Mouse (Mus musculus): ENCODE data around the gene Mtch1. TPM values are rescaled to one million over a fixed set of nuclear protein-coding genes. Genes with fewer than 3 reads are reported as not detected.

The Mtch1 gene
- polyA plus RNA-seq, 1 experiment from 2014 or later, result 143 TPM

GRCm38 (mm10) chr17:29301421-29301820, 46.3 kb downstream of the Mtch1 start:
- no peak for TF ChIP-seq CTCF (IDR thresholded peaks at IDR 0.05; ENCODE audit: low read depth)
- no peaks in the 10 kb centered on the region for H3K9me3 ChIP-seq (ENCODE audit: control insufficient read depth)
- no peaks in the 10 kb centered on the region for H3K27me3 ChIP-seq (replicated peaks; ENCODE audit: control insufficient read depth, insufficient read depth, low read length)
- H3K27ac ChIP-seq (ENCODE audit: low read depth, low read length), result no peak overlapping the region; the same call in 1 of the 2 replicates
- H3K9ac ChIP-seq (ENCODE audit: low read depth, low read length), result no peak overlapping the region
- peaks cover 49% of the 10 kb centered on the region for H3K36me3 ChIP-seq (ENCODE audit: control insufficient read depth, insufficient read depth)
- 92% methylated on average over 6 of the region's 6 CpGs for WGBS
- H3K4me1 ChIP-seq (replicated peaks; ENCODE audit: control insufficient read depth, insufficient read depth, low read length), result no peaks in the 10 kb centered on the region
- H3K4me2 ChIP-seq (replicated peaks; ENCODE audit: low read depth), result no peak overlapping the region
- no peak for ATAC-seq
- no peak overlapping the region for H3K4me3 ChIP-seq (ENCODE audit: low read depth, low read length)

- H3K4me3 ChIP-seq (ENCODE audit: low read depth, low read length), result no peak overlapping the region
- no peaks in the 10 kb centered on the region for H3K9me3 ChIP-seq (ENCODE audit: control insufficient read depth)
- ATAC-seq, result no peak
- no peak overlapping the region; the same call in 1 of the 2 replicates for H3K27ac ChIP-seq (ENCODE audit: low read depth, low read length)
- WGBS, result 90% methylated on average over 7 of the region's 7 CpGs
- no peak overlapping the region for H3K9ac ChIP-seq (ENCODE audit: low read depth, low read length)
- peaks cover 50% of the 10 kb centered on the region for H3K36me3 ChIP-seq (ENCODE audit: control insufficient read depth, insufficient read depth)
- no peaks in the 10 kb centered on the region for H3K27me3 ChIP-seq (replicated peaks; ENCODE audit: control insufficient read depth, insufficient read depth, low read length)
- H3K4me1 ChIP-seq (replicated peaks; ENCODE audit: control insufficient read depth, insufficient read depth, low read length), result no peaks in the 10 kb centered on the region
- no peak for TF ChIP-seq CTCF (IDR thresholded peaks at IDR 0.05; ENCODE audit: low read depth)
- H3K4me2 ChIP-seq (replicated peaks; ENCODE audit: low read depth), result no peak overlapping the region
Measured at GRCm38 (mm10) chr17:29300926-29301325, 46.8 kb downstream of the Mtch1 start.

GRCm38 (mm10) chr17:29299282-29299681, 48.5 kb downstream of the Mtch1 start:
- TF ChIP-seq CTCF (IDR thresholded peaks at IDR 0.05; ENCODE audit: low read depth), result no peak
- ATAC-seq, result no peak
- no peak overlapping the region for H3K27ac ChIP-seq (ENCODE audit: low read depth, low read length)
- no peaks in the 10 kb centered on the region for H3K27me3 ChIP-seq (replicated peaks; ENCODE audit: control insufficient read depth, insufficient read depth, low read length)
- no peaks in the 10 kb centered on the region for H3K9me3 ChIP-seq (ENCODE audit: control insufficient read depth)
- 93% methylated on average over 4 of the region's 4 CpGs for WGBS
- no peaks in the 10 kb centered on the region for H3K4me1 ChIP-seq (replicated peaks; ENCODE audit: control insufficient read depth, insufficient read depth, low read length)
- no peak overlapping the region for H3K4me3 ChIP-seq (ENCODE audit: low read depth, low read length)
- H3K9ac ChIP-seq (ENCODE audit: low read depth, low read length), result no peak overlapping the region
- H3K4me2 ChIP-seq (replicated peaks; ENCODE audit: low read depth), result no peak overlapping the region
- peaks cover 62% of the 10 kb centered on the region for H3K36me3 ChIP-seq (ENCODE audit: control insufficient read depth, insufficient read depth)

GRCm38 (mm10) chr17:29297813-29298212, 49.9 kb downstream of the Mtch1 start:
- Histone ChIP-seq H3K27ac (ENCODE audit: low read depth, low read length) (no peak overlapping the region), H3K9ac (ENCODE audit: low read depth, low read length) (no peak overlapping the region), H3K9me3 (ENCODE audit: control insufficient read depth) (no peaks in the 10 kb centered on the region), H3K27me3 (replicated peaks; ENCODE audit: control insufficient read depth, insufficient read depth, low read length) (no peaks in the 10 kb centered on the region), H3K4me1 (replicated peaks; ENCODE audit: control insufficient read depth, insufficient read depth, low read length) (no peaks in the 10 kb centered on the region), H3K36me3 (ENCODE audit: control insufficient read depth, insufficient read depth) (peaks cover 64% of the 10 kb centered on the region), H3K4me3 (ENCODE audit: low read depth, low read length) (no peak overlapping the region), H3K4me2 (replicated peaks; ENCODE audit: low read depth) (no peak overlapping the region)
- 69% methylated on average over 6 of the region's 6 CpGs for WGBS
- TF ChIP-seq CTCF (IDR thresholded peaks at IDR 0.05; ENCODE audit: low read depth), result no peak; the same call in 1 of the 2 replicates
- no peak for ATAC-seq

DNA sequence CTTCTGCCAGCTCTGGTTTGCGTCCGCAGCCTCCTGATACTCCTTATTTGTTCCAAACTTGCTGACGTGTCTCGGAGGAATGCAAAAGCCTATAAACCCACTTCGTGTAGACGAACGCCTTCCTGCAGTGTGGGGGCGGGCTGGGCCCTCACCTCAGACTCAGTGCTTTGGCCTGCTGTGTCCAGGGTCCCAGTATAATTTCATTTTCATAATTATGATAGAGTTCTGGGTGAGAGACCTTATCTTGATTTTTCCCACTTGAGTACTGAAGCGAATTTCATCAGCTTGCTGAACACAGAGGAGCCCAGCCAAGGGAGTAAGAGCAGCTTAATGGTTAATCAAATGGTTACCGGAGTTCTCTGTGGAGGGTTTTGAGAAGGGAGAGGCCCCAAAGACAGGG, 50.4 kb downstream of the Mtch1 start:
- Histone ChIP-seq H3K4me2 (replicated peaks; ENCODE audit: low read depth) (no peak overlapping the region), H3K27me3 (replicated peaks; ENCODE audit: control insufficient read depth, insufficient read depth, low read length) (no peaks in the 10 kb centered on the region), H3K9me3 (ENCODE audit: control insufficient read depth) (no peaks in the 10 kb centered on the region), H3K36me3 (ENCODE audit: control insufficient read depth, insufficient read depth) (peaks cover 67% of the 10 kb centered on the region), H3K9ac (ENCODE audit: low read depth, low read length) (no peak overlapping the region), H3K4me1 (replicated peaks; ENCODE audit: control insufficient read depth, insufficient read depth, low read length) (no peaks in the 10 kb centered on the region), H3K4me3 (ENCODE audit: low read depth, low read length) (no peak overlapping the region), H3K27ac (ENCODE audit: low read depth, low read length) (no peak overlapping the region)
- TF ChIP-seq CTCF (IDR thresholded peaks at IDR 0.05; ENCODE audit: low read depth), result no peak
- WGBS, result 53% methylated on average over 10 of the region's 10 CpGs
- no peak for ATAC-seq

GRCm38 (mm10) chr17:29295835-29296234, 51.9 kb downstream of the Mtch1 start:
- WGBS, result 59% methylated on average over 5 of the region's 5 CpGs

More at GRCm38 (mm10) chr17:29295835-29296234, 51.9 kb downstream of the Mtch1 start:
- H3K36me3 ChIP-seq (ENCODE audit: control insufficient read depth, insufficient read depth), result peaks cover 60% of the 10 kb centered on the region
- H3K4me2 ChIP-seq (replicated peaks; ENCODE audit: low read depth), result no peak overlapping the region
- ATAC-seq, result no peak
- no peak overlapping the region for H3K4me3 ChIP-seq (ENCODE audit: low read depth, low read length)
- H3K4me1 ChIP-seq (replicated peaks; ENCODE audit: control insufficient read depth, insufficient read depth, low read length), result no peaks in the 10 kb centered on the region
- H3K9me3 ChIP-seq (ENCODE audit: control insufficient read depth), result no peaks in the 10 kb centered on the region
- no peak for TF ChIP-seq CTCF (IDR thresholded peaks at IDR 0.05; ENCODE audit: low read depth)
- H3K9ac ChIP-seq (ENCODE audit: low read depth, low read length), result no peak overlapping the region
- no peaks in the 10 kb centered on the region for H3K27me3 ChIP-seq (replicated peaks; ENCODE audit: control insufficient read depth, insufficient read depth, low read length)
- no peak overlapping the region for H3K27ac ChIP-seq (ENCODE audit: low read depth, low read length)

Data from intestine, postnatal 0 days (tissue).